Mouse (Mus musculus) liver, adult (tissue): ENCODE results near the gene Npw.

Experiments used
- GATA4 ChIP-seq: IDR thresholded peaks from 2 replicates; pipeline ENCODE4 v1.6.1; 2014; ENCODE audit warnings: mild to moderate bottlenecking, low read length; ENCODE audit not compliant: insufficient replicate concordance

Gene Npw

DNA sequence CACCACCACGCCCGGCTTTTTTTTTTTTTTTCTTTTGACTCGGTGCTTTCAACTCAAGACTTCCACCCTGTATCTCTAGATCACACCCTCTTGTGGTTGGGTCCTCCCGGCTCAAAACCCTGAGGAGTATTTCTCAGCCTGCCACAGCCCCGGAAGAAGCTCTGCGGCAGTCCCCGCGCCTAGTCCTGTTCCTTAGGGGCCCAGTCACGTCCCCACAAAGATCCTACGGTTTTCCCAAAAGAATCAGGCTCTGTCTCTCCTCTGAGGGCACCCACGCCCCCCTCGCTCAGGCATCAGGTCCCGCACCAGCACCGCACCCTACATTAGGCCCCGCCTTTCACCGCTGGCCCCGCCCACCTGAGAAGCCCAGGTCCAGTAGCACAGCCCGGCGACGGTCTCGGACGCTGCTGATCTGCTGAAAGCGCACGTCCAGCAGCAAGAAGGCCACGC is 28.9 kb upstream of the Npw start:
- no peak for TF ChIP-seq GATA4

DNA sequence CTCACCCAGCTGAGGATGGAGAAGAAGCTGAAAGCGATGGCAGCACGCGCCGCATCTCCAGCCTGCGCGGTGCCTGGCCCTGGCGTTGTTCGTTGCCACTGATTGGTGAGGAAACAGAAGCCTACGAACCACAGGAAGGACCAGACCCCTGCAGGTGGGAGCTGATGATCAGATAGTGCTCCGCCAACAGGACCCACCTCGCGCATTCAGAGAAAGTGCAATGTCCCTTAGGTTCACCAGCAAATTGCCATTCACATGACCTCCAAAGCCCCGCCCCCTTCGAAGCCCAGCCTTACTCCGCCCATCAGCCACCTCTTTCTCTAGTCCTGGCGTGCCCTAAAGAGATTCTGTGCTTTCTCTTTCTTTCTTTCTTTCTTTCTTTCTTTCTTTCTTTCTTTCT is 28.3 kb upstream of the Npw start:
- TF ChIP-seq GATA4 = no peak

DNA sequence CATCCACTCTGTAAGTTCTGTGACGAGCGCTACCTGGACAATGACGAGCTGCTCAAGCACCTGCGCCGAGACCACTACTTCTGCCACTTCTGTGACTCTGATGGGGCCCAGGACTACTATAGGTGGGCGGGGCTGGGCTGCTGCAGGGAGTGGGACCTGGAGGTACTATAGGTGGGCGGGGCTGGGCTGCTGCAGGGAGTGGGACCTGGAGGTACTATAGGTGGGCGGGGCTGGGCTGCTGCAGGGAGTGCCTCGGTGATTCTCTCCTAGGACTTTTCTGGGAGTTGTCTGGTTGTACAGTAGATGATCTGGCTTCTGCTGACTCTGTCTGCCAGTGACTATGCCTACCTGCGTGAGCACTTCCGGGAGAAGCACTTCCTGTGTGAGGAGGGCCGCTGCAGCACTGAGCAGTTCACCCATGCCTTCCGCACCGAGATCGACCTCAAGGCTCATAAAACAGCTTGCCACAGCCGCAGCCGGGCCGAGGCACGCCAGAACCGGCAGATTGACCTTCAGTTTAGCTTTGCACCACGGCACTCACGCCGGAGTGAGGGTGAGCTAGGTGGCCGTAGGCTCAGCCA is 19.3 kb upstream of the Npw start:
- no peak for TF ChIP-seq GATA4

DNA sequence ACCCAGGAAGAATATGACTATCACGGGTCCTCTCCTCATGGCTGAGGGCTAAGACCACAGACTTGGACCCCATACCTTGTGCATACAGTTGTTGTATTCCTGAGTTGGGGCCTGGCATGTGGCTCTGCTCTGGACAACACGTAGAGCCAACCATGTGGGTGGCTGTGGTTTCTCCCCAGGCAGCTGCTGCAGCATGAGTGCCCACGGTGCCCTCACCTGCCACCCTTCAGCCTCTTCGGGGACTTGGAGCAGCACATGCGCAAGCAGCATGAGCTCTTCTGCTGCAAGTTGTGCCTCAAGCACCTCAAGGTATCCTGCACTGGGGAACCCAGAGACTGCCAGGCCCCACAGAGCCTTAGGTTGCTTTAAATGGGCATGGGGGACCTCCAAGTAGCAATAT is 18.6 kb upstream of the Npw start:
- no peak for TF ChIP-seq GATA4

DNA sequence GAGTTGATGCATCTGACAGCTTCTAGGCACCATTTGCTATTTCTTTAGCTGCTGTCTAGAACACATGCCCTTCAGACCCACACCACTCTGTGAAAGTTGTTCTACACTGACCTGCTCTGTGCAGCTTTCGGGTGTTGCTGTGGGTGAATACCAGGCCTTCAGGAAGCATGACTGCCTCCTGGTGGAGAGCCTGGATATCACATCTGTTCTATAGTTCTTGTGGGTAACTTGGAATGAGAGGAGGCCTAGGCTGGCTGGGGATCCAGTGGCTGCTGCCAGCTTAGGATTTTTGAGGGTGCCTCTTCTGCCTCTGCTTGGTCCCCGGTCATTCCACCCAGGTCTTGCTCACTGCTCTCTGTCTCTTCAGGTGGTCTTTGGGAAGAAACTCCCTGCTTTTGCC is 17.9 kb upstream of the Npw start:
- TF ChIP-seq GATA4 = no peak

GRCm38 (mm10) chr17:24674277-24674676 is 16.0 kb upstream of the Npw start:
- TF ChIP-seq GATA4 = no peak

- TF ChIP-seq GATA4 = no peak
Observed at GRCm38 (mm10) chr17:24672141-24672540, 13.9 kb upstream of the Npw start.

DNA sequence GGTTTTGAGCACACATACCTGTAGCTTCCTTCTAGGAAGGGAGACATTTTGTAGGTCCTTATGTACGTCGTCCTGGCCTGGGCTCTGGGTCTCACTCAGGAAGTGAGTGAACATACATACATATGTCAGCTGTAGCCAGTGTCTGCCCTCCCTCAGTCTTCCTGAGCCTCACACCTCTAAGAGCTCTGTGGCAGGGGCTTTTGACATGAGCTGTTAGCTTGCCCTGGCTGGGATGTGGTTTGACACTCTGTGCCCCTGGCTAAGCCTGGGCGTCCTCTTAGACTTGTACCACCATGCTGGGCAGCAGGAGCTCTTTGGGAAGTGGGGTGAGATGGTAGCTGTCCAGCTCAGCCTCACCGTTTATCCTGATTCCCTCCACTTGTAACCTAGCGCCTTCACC is 13.1 kb upstream of the Npw start:
- no peak for TF ChIP-seq GATA4

DNA sequence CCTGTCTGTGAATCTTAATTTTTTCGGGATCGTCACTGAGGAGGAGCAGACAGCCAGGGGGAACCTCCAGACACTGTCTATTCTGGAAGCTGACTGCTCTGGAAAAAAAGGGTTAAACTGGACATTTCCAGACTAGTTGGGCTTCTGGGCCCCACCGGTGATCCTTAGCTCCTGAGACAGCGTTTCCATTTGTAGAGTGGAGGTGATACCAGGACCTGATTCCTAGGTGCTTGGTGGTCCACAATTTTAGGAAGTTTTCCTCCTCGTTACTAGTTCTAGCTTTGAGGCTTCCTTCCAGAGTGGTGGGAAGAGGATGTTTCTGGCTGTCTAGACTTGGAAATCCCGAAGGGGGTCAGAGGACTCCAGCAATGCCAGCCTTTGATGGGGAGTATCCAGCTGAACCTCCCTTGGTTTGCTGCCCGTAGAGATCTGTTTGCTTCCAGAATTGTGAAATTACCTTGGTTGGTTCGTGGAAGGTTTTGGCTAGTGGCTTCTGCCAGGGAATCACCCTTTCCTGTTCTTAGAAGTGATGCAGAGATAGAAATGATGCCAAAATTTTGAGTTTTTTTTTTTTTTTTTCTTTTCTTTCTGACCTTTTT is 12.1 kb upstream of the Npw start:
- no peak for TF ChIP-seq GATA4

- no peak for TF ChIP-seq GATA4
Observed at GRCm38 (mm10) chr17:24669545-24670245, 11.4 kb upstream of the Npw start, which contains the start of gene Zfp598. TSS of gene Zfp598 (plus strand) at chr17:24669687.

GRCm38 (mm10) chr17:24667416-24667815 is 9.2 kb upstream of the Npw start:
- no peak for TF ChIP-seq GATA4

DNA sequence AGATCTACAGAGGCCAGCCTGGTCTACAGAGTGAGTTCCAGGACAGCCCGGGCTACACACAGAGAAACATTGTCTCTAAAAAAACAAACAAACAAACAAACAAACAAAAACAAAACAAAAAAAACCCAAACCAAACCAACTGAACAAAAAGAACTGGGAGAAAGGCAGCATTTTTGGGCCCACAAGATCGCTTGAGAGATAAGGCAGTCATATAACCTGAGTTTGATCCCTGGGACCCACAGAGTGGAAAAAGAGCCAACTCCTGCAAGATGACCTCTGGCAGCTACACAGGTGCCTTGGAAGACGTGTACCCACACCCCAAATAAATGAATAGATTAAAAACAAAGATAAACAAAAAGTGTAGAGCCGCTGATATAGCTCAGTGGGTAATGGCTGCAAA is 3.3 kb downstream of the Npw start:
- no peak for TF ChIP-seq GATA4

DNA sequence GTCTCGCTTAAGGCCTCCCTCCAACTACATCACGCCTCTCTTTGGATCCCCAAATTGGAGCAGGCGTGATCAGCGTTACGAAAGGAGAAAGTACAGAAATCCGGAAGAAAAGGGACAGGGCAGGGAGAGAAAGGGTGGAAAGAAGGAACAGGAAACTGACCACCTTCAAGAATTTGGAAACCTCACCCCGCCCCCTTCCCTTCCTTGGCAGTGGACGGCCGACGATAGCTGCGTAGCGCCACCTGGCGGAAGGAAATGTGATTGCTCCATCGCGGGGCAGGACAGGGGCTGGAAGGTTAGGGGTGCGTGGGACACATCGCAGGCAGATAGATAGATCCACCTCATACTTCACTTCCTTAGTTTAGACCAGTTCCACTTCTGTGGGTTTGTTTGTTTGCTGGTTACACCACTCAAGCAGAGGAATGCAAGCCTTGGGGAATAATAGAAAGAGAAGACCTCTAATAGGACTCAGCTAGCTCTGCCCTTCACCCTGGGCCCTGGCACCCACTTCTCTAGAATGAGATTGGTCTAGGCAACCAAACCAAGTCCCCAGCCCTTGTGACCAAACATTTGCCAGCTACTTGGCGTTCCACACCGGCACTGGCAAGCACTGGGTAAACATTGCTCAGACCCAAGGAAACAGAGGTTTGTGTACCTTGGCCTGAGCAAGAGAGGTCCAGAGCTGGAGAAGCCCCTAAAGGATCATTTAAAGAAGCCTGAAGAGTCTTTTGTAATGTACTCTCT is 4.1 kb downstream of the Npw start:
- no peak for TF ChIP-seq GATA4

DNA sequence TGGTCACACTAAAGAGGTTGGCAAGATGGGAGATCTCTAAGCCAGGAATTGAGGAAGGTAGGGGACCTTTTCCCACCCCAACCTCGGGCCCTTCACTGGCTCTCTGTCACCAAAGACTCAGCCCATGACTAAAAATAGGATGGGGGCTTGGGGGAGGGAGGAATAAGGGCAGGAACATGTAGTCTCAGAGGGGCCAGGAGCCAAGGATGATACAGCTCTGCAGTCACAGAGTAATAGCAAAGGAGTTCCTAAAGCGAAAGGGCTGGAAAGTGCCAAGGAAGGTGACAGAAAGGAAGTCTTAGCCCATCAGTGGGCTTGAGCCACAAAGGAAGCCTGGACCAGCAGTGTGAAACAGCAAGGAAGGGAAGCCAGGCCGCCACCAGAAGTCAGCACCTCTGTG is 6.4 kb downstream of the Npw start:
- TF ChIP-seq GATA4 = no peak

DNA sequence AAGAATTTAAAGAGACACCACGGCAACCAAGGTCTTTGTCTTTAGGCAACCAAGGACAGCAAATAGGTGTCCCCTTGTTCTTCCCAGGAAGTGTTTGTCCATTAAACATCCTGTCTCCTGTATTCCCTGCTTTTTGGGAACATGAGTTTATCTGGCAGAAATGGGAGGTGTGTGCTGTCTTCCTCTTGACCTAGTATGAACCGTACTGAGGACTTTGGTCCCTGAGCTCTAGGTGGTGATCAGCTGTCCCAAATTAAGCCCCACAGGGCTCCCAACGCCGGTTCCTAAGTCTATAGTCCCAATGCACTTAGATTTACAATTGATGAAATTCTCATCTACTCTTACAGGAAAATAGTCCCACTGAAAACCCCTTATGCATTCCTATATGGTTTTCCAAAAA is 7.5 kb downstream of the Npw start:
- TF ChIP-seq GATA4 = no peak
